Mouse (Mus musculus) stomach, postnatal 0 days (tissue): Measurements from ENCODE around the gene Tldc2.

Source experiments
- CTCF ChIP-seq: IDR thresholded peaks from 2 replicates; pipeline ENCODE4 v1.5.1; 2016; ENCODE audit warnings: antibody characterized with exemption, low read depth, mild to moderate bottlenecking, moderate library complexity
- EP300 ChIP-seq: optimal IDR thresholded peaks from 2 replicates; pipeline ENCODE3; 2016; ENCODE audit warnings: antibody characterized with exemption

- TF ChIP-seq CTCF: no peak
- no peak for TF ChIP-seq EP300
Observed at GRCm38 (mm10) chr2:157133769-157134478, 47.1 kb downstream of the Tldc2 start.
